Mouse (Mus musculus): Measurements from ENCODE around the gene Mki67. TPM values are rescaled to one million over a fixed set of nuclear protein-coding genes. Genes with fewer than 3 reads are reported as not detected.
"Not testable (repeated sequence)": the region's sequence is repeated elsewhere in the genome, so short reads cannot be mapped to it uniquely, and the experiment has no call there.

Mki67 gene
- polyA plus RNA-seq, 1 experiment from 2014 or later: 41.1 TPM

DNA sequence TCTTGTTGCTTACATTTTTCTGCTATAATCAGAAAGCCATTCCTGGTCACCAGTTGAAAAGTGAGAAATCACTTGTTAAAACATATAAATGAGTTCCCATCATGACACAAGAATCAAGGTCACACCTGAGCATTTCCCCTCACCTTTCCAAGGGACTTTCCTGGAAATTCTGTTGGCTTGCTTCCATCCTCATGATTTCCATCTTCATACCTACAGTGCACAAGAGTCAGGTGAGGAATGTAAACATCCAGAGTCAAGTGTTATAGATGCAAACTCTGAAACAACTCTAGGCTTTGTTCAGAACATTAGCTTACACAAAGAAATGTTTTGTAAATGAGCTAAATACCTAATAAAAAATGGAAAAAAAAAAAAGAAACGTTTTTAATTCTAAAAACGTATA, 5.5 kb downstream of the Mki67 start:
- Histone ChIP-seq H3K4me1 (peaks cover 15% of the 10 kb centered on the region), H3K9me3 (no peaks in the 10 kb centered on the region), H3K27ac (no peak overlapping the region), H3K27me3 (ENCODE audit: insufficient read depth, poor library complexity, severe bottlenecking) (no peaks in the 10 kb centered on the region), H3K36me3 (peaks cover 54% of the 10 kb centered on the region), H3K4me3 (no peak overlapping the region)
- 76% methylated on average over 2 of the region's 2 CpGs for WGBS
- DNase-seq (ENCODE audit: low spot score): no peak

DNA sequence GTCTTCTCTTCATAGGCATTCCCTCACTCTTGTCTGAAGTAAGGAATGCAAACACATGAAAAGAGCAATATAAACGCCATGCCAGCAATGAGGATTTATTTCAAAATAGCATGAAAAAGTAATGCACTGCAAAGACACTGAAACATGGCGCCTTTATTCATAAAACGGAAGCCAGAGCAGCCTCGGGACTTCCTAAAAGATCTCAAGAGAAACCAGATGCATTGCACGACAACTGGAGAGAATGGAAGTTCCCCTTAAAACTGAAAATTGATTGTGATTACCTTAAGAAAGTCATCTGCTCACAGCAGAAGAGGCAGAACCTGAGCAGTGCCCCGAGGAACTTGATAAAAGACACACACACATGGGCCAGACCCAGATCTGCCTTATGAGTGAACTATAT, 10.4 kb downstream of the Mki67 start:
- H3K9me3 ChIP-seq: no peaks in the 10 kb centered on the region
- peaks cover 95% of the 10 kb centered on the region for H3K36me3 ChIP-seq
- DNase-seq (ENCODE audit: low spot score): peak; percentile 48
- no peaks in the 10 kb centered on the region for H3K4me1 ChIP-seq
- WGBS: 93% methylated on average over 6 of the region's 6 CpGs
- H3K27ac ChIP-seq: no peak overlapping the region
- H3K27me3 ChIP-seq (ENCODE audit: insufficient read depth, poor library complexity, severe bottlenecking): no peaks in the 10 kb centered on the region
- no peak overlapping the region for H3K4me3 ChIP-seq

DNA sequence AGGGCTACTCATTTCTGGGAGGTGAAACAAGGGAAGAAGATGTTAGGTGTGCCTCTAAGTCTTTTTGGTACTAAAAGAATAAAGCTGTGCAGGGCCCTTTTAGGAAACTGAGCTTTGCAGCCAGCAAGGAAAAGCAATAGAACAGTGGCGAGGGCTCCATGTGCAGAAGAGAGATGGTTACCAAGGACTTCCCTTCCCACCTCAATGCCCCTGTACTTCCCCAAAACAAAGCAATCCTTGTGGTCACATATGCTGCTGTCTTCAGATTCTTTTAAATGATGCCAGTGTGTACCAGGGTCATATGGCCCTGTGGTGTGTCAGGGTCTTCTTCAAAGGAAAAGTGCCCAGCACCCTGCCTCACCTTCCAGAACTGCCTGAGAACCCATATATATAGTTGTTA, 11.1 kb downstream of the Mki67 start:
- H3K9me3 ChIP-seq: no peaks in the 10 kb centered on the region
- H3K27ac ChIP-seq: no peak overlapping the region
- H3K4me3 ChIP-seq: no peak overlapping the region
- WGBS: 91% methylated on average over 1 of the region's 1 CpGs
- no peaks in the 10 kb centered on the region for H3K4me1 ChIP-seq
- H3K36me3 ChIP-seq: peaks cover 96% of the 10 kb centered on the region
- no peak for DNase-seq (ENCODE audit: low spot score)
- no peaks in the 10 kb centered on the region for H3K27me3 ChIP-seq (ENCODE audit: insufficient read depth, poor library complexity, severe bottlenecking)

DNA sequence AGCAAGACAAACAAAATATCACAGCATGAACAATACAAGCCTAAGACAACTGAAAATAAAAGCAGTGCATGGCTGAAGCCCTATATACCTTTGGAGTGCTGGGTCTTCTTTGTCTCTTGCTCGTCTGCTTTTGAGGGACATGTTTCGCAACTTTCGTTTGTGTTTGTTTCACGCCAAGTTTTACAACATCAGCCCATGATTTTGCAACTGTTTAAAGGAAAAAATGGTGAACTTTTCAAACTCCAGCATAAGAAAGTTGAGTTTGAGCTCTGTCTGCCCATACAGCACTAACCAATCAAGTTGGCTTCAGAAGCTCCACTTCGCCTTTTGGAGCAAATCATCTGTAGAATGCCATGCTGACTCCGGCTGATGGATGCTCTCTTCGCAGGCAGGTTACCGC, 11.9 kb downstream of the Mki67 start:
- Histone ChIP-seq H3K36me3 (peaks cover 99% of the 10 kb centered on the region), H3K27ac (no peak overlapping the region), H3K4me1 (no peaks in the 10 kb centered on the region), H3K4me3 (no peak overlapping the region), H3K9me3 (no peaks in the 10 kb centered on the region), H3K27me3 (ENCODE audit: insufficient read depth, poor library complexity, severe bottlenecking) (no peaks in the 10 kb centered on the region)
- WGBS: 93% methylated on average over 8 of the region's 8 CpGs
- no peak for DNase-seq (ENCODE audit: low spot score)

DNA sequence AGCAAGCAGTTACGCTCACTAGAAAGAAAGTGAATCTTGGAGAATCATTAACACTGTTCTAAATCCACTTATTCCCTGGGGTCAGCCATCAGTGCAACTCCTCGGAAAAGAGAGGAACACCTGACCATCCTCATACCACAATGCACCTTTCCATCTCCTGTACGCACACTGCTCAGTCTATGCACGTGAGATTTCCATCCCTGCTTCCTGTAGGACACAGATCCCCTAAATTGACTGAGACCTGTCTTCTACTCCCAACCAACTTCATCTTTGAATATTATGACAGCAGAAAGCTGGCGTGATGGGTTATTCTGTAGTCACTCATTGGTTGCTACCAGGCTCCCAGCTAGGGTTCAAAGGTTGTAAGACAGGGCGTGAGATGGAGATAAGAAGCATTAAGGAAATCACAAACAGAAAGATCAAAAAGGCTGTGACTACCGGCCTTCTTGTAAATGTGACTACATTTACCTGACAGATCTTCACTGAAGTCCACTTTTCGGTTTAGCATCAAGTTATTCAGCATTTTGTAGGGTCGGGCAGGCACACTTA, 12.5 kb downstream of the Mki67 start:
- peak; percentile 51 for DNase-seq (ENCODE audit: low spot score)
- H3K9me3 ChIP-seq: no peaks in the 10 kb centered on the region

DNA sequence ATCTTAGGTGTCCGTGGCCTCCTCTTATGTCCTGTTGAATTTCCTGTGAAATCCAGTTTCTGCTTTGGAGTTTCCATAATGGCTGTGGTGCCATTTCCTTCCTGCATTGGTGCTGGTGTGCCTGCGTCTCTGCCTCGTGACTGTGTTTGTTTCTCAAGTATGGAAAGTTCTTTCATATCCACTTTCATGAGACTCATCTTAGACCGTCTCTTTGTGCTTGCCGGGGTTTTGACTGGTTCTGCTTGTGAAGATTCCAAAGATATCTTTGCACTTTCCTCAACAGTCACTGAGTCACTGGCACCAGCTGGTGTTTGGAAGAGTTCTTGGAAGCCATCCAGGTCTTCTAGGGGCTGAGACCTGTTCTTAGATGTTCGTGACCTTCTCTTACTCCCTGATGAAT, 16.8 kb downstream of the Mki67 start:
- peak; percentile 64 for DNase-seq (ENCODE audit: low spot score)
- not testable (repeated sequence) for H3K27me3 ChIP-seq (ENCODE audit: insufficient read depth, poor library complexity, severe bottlenecking); H3K4me3 ChIP-seq; H3K27ac ChIP-seq; H3K9me3 ChIP-seq; H3K4me1 ChIP-seq
- H3K36me3 ChIP-seq: peaks cover 99% of the 10 kb centered on the region
- WGBS: 78% methylated on average over 6 of the region's 6 CpGs

More for the DNA sequence above, 12.5 kb downstream of the Mki67 start:
- 89% methylated on average over 9 of the region's 9 CpGs for WGBS
- Histone ChIP-seq H3K4me1 (no peaks in the 10 kb centered on the region), H3K4me3 (no peak overlapping the region), H3K27ac (no peak overlapping the region), H3K36me3 (peaks cover 99% of the 10 kb centered on the region), H3K27me3 (ENCODE audit: insufficient read depth, poor library complexity, severe bottlenecking) (no peaks in the 10 kb centered on the region)

DNA sequence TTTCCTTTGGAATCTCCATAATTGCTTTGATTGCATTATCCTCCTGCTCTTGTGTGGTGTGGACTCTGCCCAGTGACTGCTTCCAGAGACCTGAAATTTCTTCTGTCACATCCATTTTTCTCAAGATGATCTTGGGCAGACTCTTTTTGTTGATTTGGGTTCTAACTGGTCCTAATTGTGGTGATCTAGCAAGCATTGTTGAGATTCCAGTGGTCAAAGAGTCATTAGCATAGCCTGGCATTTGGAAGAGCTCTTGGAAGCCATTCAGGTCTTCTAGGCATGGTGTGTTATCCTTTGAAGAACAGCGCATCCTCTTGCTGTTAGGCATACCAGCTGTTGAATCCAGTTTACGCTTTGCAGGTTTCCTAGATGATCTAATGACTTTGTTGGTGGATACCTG, 17.8 kb downstream of the Mki67 start:
- no peak overlapping the region for H3K27ac ChIP-seq
- peak; percentile 17 for DNase-seq (ENCODE audit: low spot score)
- peaks cover 99% of the 10 kb centered on the region for H3K36me3 ChIP-seq
- H3K27me3 ChIP-seq (ENCODE audit: insufficient read depth, poor library complexity, severe bottlenecking): no peaks in the 10 kb centered on the region
- no peaks in the 10 kb centered on the region for H3K4me1 ChIP-seq
- WGBS: 97% methylated on average over 2 of the region's 2 CpGs
- H3K9me3 ChIP-seq: no peaks in the 10 kb centered on the region
- no peak overlapping the region for H3K4me3 ChIP-seq

DNA sequence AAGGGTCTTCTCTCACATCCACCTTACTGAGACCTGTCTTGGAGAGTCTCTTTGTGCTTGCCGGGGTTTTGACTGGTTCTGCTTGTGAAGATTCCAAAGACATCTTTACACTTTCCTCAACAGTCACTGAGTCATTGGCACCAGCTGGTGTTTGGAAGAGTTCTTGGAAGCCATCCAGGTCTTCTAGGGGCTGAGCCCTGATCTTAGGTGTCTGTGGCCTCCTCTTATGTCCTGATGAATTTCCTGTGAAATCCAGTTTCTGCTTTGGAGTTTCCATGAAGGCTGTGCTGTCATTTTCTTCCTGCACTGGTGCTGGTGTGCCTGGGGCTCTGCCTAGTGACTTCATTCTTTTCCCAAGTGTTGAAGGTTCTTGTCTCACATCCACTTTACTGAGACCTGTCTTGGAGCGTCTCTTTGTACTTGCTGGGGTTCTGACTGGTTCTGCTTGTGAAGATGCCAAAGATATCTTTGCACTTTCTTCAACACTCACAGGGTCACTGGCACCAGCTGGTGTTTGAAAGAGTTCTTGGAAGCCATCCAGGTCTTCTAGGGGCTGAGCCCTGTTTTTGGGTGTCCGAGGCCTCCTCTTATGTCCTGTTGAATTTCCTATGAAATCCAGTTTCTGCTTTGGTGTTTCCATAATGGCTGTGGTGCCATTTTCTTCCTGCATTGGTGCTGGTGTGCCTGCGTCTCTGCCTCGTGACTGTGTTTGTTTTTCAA, 19.0 kb downstream of the Mki67 start:
- peaks cover 100% of the 10 kb centered on the region for H3K36me3 ChIP-seq
- not testable (repeated sequence) for H3K4me3 ChIP-seq; H3K27me3 ChIP-seq (ENCODE audit: insufficient read depth, poor library complexity, severe bottlenecking); H3K4me1 ChIP-seq; H3K9me3 ChIP-seq; H3K27ac ChIP-seq
- peak; percentile 66 for DNase-seq (ENCODE audit: low spot score)
- whole genome bisulfite sequencing: 90% methylated on average over 5 of the region's 5 CpGs

DNA sequence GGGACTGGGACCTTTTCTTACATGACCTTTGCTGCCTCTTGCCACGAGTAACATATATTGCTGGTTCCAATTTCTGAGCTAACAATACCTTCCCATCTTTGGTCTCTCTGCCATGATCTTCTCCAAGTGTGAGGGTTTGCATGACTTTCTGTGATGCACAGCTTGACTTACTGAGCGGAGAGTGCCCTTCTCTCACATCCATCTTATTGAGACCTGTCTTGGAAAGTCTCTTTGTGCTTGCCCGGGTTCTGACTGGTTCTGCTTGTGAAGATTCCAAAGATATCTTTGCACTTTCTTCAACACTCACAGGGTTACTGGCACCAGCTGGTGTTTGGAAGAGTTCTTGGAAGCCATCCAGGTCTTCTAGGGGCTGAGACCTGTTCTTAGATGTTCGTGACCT, 20.0 kb downstream of the Mki67 start:
- WGBS: 92% methylated on average over 4 of the region's 4 CpGs
- peaks cover 100% of the 10 kb centered on the region for H3K36me3 ChIP-seq

DNA sequence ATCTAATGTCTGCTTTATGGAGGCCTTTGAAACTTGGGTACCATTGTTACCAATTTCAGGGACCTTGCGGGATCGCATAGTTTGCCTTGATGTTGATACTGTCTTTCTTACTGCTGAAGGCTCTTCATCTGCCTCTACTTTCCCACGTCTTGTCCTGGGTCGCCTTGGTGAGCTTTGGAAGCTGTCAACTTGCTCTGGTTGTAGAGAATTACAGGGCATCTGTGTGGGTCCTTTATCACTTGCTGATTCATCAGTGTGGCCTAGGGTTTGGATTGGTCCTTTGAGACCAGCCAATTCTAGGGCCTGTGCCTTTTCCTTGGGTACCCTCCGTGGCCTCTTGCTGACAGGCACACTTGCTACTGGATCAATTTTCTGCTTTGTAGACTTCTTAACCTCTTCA, 21.4 kb downstream of the Mki67 start:
- H3K27me3 ChIP-seq (ENCODE audit: insufficient read depth, poor library complexity, severe bottlenecking): no peaks in the 10 kb centered on the region
- WGBS: 96% methylated on average over 5 of the region's 5 CpGs
- H3K4me3 ChIP-seq: no peak overlapping the region
- peak; percentile 74 for DNase-seq (ENCODE audit: low spot score)
- H3K9me3 ChIP-seq: no peaks in the 10 kb centered on the region
- H3K4me1 ChIP-seq: no peaks in the 10 kb centered on the region
- H3K36me3 ChIP-seq: peaks cover 98% of the 10 kb centered on the region
- H3K27ac ChIP-seq: no peak overlapping the region

More for the DNA sequence above, 20.0 kb downstream of the Mki67 start:
- Histone ChIP-seq H3K4me3 (no peak overlapping the region), H3K27me3 (ENCODE audit: insufficient read depth, poor library complexity, severe bottlenecking) (no peaks in the 10 kb centered on the region), H3K9me3 (no peaks in the 10 kb centered on the region), H3K4me1 (no peaks in the 10 kb centered on the region), H3K27ac (no peak overlapping the region)
- peak; percentile 62 for DNase-seq (ENCODE audit: low spot score)

DNA sequence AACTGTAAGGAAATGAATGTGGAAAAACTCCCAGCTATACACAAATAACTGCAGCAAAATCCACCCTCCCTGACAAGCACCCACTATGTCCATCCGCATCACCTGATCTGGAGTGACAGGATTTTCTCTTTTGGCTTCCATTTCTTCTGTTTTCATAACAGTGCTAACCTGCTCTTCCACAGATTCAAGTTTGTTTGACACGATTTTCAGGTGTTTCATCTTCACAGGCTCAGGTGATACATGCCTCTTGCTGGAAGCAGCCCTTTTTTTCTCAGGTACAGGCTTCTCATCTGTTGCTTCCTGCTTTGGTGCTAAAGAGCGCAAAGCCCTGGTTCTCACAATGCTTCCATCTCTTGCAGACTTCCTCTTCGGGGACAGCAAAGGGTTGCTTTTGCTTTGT, 22.0 kb downstream of the Mki67 start:
- Histone ChIP-seq H3K27me3 (ENCODE audit: insufficient read depth, poor library complexity, severe bottlenecking) (no peaks in the 10 kb centered on the region), H3K4me3 (no peak overlapping the region), H3K4me1 (no peaks in the 10 kb centered on the region), H3K9me3 (no peaks in the 10 kb centered on the region), H3K27ac (no peak overlapping the region), H3K36me3 (peaks cover 98% of the 10 kb centered on the region)
- DNase-seq (ENCODE audit: low spot score): peak; percentile 65
- WGBS: 93% methylated on average over 4 of the region's 4 CpGs

DNA sequence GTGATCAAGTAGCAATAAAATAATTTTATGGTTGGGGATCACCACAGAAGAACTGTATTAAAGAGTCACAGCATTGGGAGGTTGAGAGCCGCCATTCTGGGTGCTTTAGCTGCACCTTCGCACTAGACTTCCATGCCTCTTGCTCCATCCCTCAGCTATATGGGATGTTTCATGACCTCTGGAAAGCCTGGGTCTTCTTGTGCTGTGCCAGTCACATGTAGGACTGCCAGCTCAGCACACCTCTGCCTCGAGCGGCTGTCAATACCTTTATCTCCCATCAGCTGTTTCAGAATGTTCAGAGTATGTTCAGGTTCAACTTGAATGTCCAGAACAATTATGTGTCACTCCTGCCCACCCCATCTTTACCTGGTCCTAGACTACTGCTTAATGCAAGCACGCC, 24.2 kb downstream of the Mki67 start:
- Histone ChIP-seq H3K27me3 (ENCODE audit: insufficient read depth, poor library complexity, severe bottlenecking) (no peaks in the 10 kb centered on the region), H3K4me1 (no peaks in the 10 kb centered on the region), H3K27ac (no peak overlapping the region), H3K4me3 (no peak overlapping the region), H3K9me3 (no peaks in the 10 kb centered on the region), H3K36me3 (peaks cover 97% of the 10 kb centered on the region)
- peak; percentile 62 for DNase-seq (ENCODE audit: low spot score)
- whole genome bisulfite sequencing: 89% methylated on average over 5 of the region's 5 CpGs

DNA sequence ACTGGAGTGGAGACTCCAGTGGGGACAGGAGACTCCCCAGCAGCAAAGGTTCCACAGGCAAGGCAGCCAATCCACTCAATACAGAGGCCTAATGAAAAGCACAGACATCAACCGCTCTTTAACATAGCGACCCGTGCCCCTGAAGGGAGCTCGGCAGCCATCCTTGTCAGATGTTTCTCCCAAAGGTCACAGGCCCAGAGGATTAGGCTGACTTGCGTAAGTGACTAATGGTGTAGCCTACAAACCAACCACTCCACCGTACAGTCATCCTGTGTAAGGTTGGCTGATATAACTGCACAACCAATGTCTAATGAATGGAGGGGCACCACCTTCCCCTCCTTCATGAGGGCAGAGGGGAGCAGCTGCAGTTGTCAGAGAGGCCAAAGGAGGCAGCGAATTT, 26.8 kb downstream of the Mki67 start:
- Histone ChIP-seq H3K4me1 (no peaks in the 10 kb centered on the region), H3K27ac (no peak overlapping the region), H3K4me3 (no peak overlapping the region), H3K9me3 (no peaks in the 10 kb centered on the region), H3K27me3 (ENCODE audit: insufficient read depth, poor library complexity, severe bottlenecking) (no peaks in the 10 kb centered on the region), H3K36me3 (peaks cover 93% of the 10 kb centered on the region)
- 95% methylated on average over 7 of the region's 7 CpGs for WGBS
- peak; percentile 62 for DNase-seq (ENCODE audit: low spot score)

DNA sequence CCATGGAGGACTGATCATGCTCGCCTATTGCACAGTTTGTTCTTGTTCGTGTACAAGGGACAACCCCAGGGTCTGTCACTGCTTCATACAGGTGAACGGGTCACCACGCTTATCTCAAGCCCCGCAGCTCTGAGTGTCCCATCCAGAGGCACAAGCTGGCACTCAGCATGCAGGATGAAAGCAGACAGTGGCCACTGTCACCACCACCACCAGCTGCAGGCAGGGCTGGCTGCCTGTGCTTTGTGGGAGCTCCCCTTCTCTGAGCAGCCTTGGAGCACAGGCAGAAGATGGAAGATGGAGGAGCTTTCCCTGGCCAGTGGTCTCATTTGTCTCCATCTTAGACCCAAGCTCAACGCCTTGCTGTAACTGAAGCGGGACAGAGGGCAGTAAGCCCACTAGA, 31.2 kb downstream of the Mki67 start:
- H3K4me1 ChIP-seq: no peaks in the 10 kb centered on the region
- H3K27ac ChIP-seq: no peak overlapping the region
- 79% methylated on average over 7 of the region's 7 CpGs for WGBS
- no peaks in the 10 kb centered on the region for H3K27me3 ChIP-seq (ENCODE audit: insufficient read depth, poor library complexity, severe bottlenecking)
- no peak for DNase-seq (ENCODE audit: low spot score)
- peaks cover 49% of the 10 kb centered on the region for H3K36me3 ChIP-seq
- no peak overlapping the region for H3K4me3 ChIP-seq
- no peaks in the 10 kb centered on the region for H3K9me3 ChIP-seq

All from heart, embryonic 10.5 days (tissue).